Mouse (Mus musculus) heart, postnatal 14 days (tissue): ENCODE data around the gene Lclat1. TPM values are rescaled to one million over a fixed set of nuclear protein-coding genes. Genes with fewer than 3 reads are reported as not detected.
"Not testable (repeated sequence)": the region's sequence is repeated elsewhere in the genome, so short reads cannot be mapped to it uniquely, and the experiment has no call there.

ENCODE experiments used
- DNase-seq, 2 experiments: peaks; one replicate each; pipeline ENCODE4 v3.0.0; 2021 to 2022
- intact Hi-C: fragments of 180-260 bp; cut with DNase I; formaldehyde crosslinking; loops from one replicate; pipeline ENCODE4 v1.15.1; 2025
- total RNA-seq, 2 experiments: library from RNA; stranded (reverse); gene quantifications; 2 replicates each; pipeline ENCODE4 v1.2.3; 2021

Gene Lclat1
- total RNA-seq, 2 experiments from 2014 or later = 103 to 126 TPM

- intact Hi-C loops = no loop called here
- DNase-seq = no peak
Observed at GRCm38 (mm10) chr17:73121726-73122125, 13.9 kb downstream of the Lclat1 start.

- intact Hi-C loops = no loop called here
- no peak for DNase-seq
Observed at GRCm38 (mm10) chr17:73126349-73126748, 18.6 kb downstream of the Lclat1 start.

DNA sequence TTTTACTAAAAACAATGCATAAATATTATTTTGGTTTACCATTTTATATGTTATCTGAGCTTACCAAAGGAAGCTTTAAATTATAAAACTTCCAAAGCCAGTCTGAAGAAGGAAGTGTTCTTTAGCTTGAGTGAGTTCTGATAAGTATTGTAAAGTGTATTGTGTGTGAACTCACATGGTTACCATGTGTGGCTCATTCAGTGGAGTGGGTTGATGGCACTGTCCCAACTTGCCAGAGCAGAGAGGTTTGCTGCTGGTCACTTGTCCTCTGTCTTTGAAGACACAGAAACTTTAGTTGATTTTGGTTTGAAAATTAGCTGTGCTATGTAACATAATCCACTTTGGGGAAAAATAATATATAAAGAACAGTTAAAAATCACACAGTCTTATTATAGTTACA is 19.1 kb downstream of the Lclat1 start:
- intact Hi-C loops = no loop called here
- DNase-seq = no peak

- intact Hi-C loops = no loop called here
Observed at GRCm38 (mm10) chr17:73136562-73137484, 29.0 kb downstream of the Lclat1 start.

DNA sequence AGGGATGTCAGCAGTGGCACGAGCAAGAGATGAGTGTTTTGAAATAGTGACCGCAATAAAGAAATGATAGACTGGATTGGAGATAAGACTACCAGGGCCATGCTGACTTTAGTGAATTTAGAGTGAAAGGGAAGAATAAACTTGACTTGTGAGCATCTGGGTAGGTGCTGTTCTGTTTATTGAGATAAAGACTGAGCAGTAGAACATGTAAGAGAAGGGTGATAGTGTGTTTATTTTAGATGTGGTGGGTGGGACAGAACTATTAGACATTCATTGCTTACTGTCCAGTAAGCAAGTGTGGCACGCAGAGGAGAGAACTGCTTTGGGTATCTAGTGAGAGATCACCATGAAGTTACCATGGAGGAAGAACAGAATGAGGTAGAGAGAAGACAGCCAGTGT is 30.4 kb downstream of the Lclat1 start:
- intact Hi-C loops = no loop called here
- DNase-seq = no peak

More at GRCm38 (mm10) chr17:73136562-73137484, 29.0 kb downstream of the Lclat1 start:
- no peak for DNase-seq

- DNase-seq = no peak
- intact Hi-C loops = no loop called here
Observed at GRCm38 (mm10) chr17:73142029-73142428, 34.2 kb downstream of the Lclat1 start.

DNA sequence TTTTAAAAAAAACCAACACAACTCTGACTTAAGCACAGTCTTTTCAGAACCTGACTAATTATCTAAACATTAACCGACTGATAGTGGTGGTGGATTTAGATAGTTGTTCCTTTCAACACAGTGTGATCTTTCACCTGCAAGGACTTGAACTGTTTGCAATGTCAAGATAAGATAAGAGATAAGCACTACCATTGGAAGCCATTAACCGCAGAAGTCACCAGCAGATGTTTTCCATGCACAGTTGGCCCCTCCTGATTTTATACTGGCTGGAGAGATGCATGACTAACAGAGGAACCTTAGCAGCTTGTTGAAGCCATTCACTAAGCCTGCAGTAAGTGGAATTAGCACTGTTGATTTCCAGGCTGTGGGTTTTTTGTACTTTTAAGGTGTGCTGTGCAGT is 34.7 kb downstream of the Lclat1 start:
- intact Hi-C loops = no loop called here
- no peak for DNase-seq

DNA sequence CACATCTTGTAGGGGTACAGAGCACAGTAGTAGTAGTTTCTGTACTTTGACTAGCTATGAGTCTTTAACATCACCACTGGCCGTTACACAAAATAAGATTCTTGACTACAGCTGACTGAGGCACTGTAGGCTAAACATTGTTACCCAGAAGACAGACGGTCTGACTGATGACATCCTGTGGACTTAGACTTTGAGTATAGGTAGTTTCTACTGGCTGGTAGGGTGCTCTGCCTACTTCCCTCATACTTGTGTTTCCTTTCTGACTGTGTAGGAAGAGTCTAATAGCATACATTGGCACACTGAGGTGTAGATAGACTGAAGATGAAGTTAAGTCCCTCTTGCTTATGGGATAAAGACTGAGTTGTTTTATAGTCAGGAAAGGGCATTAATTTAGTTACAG is 37.6 kb downstream of the Lclat1 start:
- DNase-seq = no peak
- intact Hi-C loops = no loop called here

GRCm38 (mm10) chr17:73148607-73149006 is 40.8 kb downstream of the Lclat1 start:
- intact Hi-C loops = no loop called here
- no peak for DNase-seq

DNA sequence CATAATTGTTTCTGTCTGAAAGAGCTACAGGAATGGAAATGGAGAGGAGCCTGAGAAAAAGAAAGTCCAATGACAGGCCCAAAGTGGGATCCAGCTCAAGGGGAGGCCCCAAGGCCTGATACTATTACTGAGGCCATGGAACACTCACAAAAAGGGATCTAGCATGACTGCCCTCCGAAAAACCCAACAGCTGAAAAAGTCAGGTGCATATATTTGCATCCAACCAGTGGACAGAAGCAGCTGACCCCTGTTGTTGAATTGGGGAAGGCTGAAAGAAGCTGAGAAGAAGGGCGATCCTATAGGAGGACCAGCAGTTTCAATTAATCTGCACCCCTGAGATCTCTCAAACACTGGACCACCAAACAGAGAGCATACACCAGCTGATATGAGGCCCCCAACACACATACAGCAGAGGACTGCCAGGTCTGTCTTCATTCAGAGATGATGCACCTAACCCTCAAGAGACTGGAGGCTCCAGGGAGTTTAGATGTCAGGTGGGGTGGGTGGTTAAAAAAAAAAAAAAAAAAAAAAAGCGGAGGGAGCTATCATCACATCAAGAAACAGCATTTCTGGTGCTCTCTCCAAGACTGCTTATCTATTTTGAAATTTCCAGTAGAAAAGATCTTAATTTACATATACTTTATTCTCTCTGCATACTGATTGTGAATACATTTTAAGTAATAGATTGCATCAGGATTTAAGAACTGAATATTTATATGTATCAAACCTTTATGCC is 45.2 kb downstream of the Lclat1 start:
- DNase-seq, intact Hi-C loops: not testable (repeated sequence)

- intact Hi-C loops = no loop called here
- no peak for DNase-seq
Observed at GRCm38 (mm10) chr17:73153672-73154071, 45.9 kb downstream of the Lclat1 start.

GRCm38 (mm10) chr17:73156606-73157005 is 48.8 kb downstream of the Lclat1 start:
- intact Hi-C loops = no loop called here
- DNase-seq = no peak

GRCm38 (mm10) chr17:73161795-73162194 is 54.0 kb downstream of the Lclat1 start:
- intact Hi-C loops = no loop called here
- no peak for DNase-seq

GRCm38 (mm10) chr17:73162445-73163208 is 54.8 kb downstream of the Lclat1 start:
- intact Hi-C loops = no loop called here

DNA sequence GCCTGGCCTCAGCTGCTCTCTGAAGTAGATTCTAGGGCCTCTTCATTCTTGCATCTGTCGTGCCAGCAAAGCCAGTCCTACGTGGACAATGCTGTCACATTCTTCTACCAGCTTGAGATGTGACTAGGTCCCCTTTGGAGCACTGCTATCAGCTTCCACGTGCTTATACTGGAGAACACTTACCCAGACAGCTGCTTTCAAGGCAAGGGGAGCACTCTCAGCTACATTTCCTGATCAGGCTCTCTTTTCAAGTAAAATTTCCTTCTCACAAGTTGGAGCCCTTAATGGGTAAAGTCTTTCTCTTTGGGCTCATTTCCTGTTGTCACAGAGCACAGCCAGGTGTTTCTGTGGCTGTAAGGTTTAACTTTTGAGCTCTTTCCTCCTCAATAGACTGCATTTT is 55.8 kb downstream of the Lclat1 start:
- intact Hi-C loops = no loop called here
- no peak for DNase-seq

More at GRCm38 (mm10) chr17:73162445-73163208, 54.8 kb downstream of the Lclat1 start:
- no peak for DNase-seq

- intact Hi-C loops = no loop called here
- DNase-seq = no peak
Observed at GRCm38 (mm10) chr17:73164121-73164520, 56.3 kb downstream of the Lclat1 start.

DNA sequence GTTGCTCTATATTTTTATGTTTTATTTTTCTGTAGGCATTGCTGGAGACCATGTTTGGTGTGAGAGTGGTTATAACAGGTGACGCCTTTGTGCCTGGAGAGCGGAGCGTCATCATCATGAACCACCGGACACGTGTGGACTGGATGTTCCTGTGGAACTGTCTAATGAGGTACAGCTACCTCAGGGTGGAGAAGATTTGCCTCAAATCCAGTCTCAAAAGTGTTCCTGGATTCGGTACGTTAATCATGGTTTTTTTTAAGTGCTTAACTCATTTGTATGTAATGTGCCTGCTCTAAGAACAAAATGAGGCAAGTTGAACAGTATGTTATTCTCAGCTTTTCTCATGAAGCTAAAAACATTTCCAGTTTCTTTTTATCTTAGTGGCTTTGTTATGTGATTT is 61.7 kb downstream of the Lclat1 start:
- intact Hi-C loops = no loop called here
- no peak for DNase-seq

- no peak for DNase-seq
- intact Hi-C loops = loop anchor here (5.0 kb wide), 1 partner anchor 127 kb away; no protein-coding TSS in a partner anchor
Observed at GRCm38 (mm10) chr17:73170141-73170540, 62.4 kb downstream of the Lclat1 start.

DNA sequence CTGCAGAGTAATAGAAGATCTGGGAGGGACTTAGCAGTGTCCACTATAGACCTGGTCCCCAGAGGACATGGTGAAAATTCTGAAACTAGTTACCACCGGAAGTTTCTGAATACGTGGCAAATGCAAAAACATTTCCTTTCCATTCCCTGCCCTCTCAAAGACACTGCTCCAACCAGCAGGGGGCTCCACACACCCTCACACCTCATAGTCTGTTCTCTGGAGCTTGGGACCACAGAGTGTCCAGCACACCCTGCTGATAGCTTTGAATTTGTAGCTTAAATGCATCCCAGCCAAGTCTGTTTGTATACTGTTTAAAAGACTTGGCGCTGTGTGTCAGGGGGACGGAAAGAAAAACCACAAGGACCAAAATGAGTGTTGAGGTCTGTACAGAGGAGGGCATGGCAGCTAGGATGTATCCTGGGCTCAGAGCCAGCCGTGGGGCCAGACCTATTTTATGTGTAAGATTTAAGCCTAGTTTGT is 66.3 kb downstream of the Lclat1 start:
- intact Hi-C loops = loop anchor here (5.0 kb wide), 1 partner anchor 123 kb away; no protein-coding TSS in a partner anchor
- DNase-seq = peak; percentile 49 to 70

DNA sequence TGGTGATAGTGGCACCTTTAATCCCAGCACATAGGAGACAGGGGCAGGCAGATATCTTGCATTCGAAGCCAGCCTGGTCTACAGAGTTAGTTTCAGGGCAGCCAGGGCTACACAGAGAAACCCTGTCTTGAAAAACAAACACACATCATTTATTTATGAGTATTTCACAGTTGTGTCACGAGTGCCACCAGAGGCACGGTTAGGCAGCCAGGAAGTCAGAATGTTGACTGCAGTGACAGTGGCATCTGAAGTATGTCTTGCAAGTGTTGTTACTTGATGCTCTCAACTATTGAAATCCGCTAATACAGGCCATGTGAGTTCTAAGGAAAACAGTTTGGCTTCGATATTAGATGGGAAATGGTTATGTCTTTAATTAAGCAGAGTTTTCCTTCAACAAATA is 67.9 kb downstream of the Lclat1 start:
- intact Hi-C loops = no loop called here
- DNase-seq = no peak

DNA sequence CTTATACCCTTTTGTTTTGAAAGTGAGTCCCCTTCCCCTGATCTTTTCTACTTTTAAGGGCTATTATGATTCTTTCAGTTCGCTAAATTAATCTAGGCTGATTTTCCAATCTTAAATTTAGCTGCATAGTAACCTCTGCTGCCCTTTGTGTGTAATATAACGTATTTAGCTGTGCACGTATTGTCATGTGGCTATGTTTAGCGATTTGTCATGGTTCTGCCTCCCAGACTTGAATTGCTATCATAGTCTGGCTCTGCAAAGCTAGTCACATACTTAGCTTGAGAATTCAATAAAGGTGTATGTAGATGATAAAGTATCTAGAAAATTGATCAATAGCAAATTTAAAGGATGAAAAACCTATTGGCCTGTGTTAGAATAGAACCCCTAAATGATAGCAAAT is 69.3 kb downstream of the Lclat1 start:
- intact Hi-C loops = no loop called here

More for the DNA sequence above, 69.3 kb downstream of the Lclat1 start:
- no peak for DNase-seq
